Mouse (Mus musculus) hindbrain, embryonic 11.5 days (tissue): ENCODE results near the gene Kmt2a. TPM values are rescaled to one million over a fixed set of nuclear protein-coding genes. Genes with fewer than 3 reads are reported as not detected.
A peak's percentile ranks its signal among the peaks of the same experiment; 100 is the strongest.
"Not testable (repeated sequence)": the region's sequence is repeated elsewhere in the genome, so short reads cannot be mapped to it uniquely, and the experiment has no call there.

Experiments used
- ATAC-seq: fragments of 200-750 bp; cut with Nextera tagmentation; 2 replicates; pipeline ENCODE4 v1.8.0; 2017; ENCODE audit warnings: mild to moderate bottlenecking, moderate TSS enrichment, moderate library complexity; ENCODE audit not compliant: low FRiP score
- DNase-seq: peaks from one replicate; pipeline ENCODE4 v3.0.0-alpha.2; 2015; ENCODE audit warnings: low spot score
- H3K27ac ChIP-seq: fragments of 300-500 bp; sonication (generic); 2 replicates; pipeline ENCODE4 v1.5.1; 2014; ENCODE audit warnings: mild to moderate bottlenecking, low read depth, low read length
- H3K27me3 ChIP-seq: fragments of 300-500 bp; sonication (generic); 2 replicates; pipeline ENCODE4 v1.6.1; 2014; ENCODE audit warnings: mild to moderate bottlenecking, low read length, moderate library complexity, mixed read lengths; ENCODE audit not compliant: control insufficient read depth, insufficient read depth
- H3K36me3 ChIP-seq: fragments of 300-500 bp; sonication (generic); 2 replicates; pipeline ENCODE4 v1.6.1; 2014; ENCODE audit warnings: mild to moderate bottlenecking, low read length, moderate library complexity, mixed read lengths; ENCODE audit not compliant: control insufficient read depth, insufficient read depth
- H3K4me1 ChIP-seq: fragments of 300-500 bp; sonication (generic); replicated peaks from 2 replicates; pipeline ENCODE4 v1.6.1; 2014; ENCODE audit warnings: low read length, mixed read lengths; ENCODE audit not compliant: control insufficient read depth, insufficient read depth
- H3K4me2 ChIP-seq: fragments of 300-500 bp; sonication (generic); replicated peaks from 2 replicates; pipeline ENCODE4 v1.6.1; 2014; ENCODE audit warnings: mild to moderate bottlenecking, low read depth, low read length
- H3K4me3 ChIP-seq: fragments of 300-500 bp; sonication (generic); 2 replicates; pipeline ENCODE4 v1.5.1; 2014; ENCODE audit warnings: low read depth, low read length
- H3K9ac ChIP-seq: fragments of 300-500 bp; sonication (generic); 2 replicates; pipeline ENCODE4 v1.6.1; 2014; ENCODE audit warnings: low read depth, low read length
- H3K9me3 ChIP-seq: fragments of 300-500 bp; sonication (generic); 2 replicates; pipeline ENCODE4 v1.6.1; 2016; ENCODE audit warnings: low read length; ENCODE audit not compliant: control insufficient read depth
- WGBS: fragments of 180-500 bp; shearing (Covaris S2); extraction: QIAGEN DNeasy Blood & Tissue Kit; methylation state at CpG from one replicate; pipeline ENCODE4 v1.1.7; 2014; 5-methylcytosine and 5-hydroxymethylcytosine counted together
- polyA plus RNA-seq: library from polyadenylated mRNA; unstranded; fragments of >200 nt; fragmentation: Nextera tagmentation; extraction: Ambion mirVana; gene quantifications from 2 replicates; pipeline ENCODE4 v1.2.1, GENCODE M21; 2014

Kmt2a gene
- polyA plus RNA-seq, 1 experiment from 2014 or later: 26.2 TPM

GRCm38 (mm10) chr9:44799958-44800324 is 81.2 kb downstream of the Kmt2a start:
- no peak for DNase-seq
- no peak for ATAC-seq
- Histone ChIP-seq H3K27me3 (peaks cover 5% of the 10 kb centered on the region), H3K9ac (peak overlapping the region; percentile 61; the same call in 1 of the 2 replicates), H3K4me3 (peak overlapping the region; percentile 59; the same call in 1 of the 2 replicates), H3K36me3 (0 out of 2 replicates have a peak, but pooled peaks cover 4% of the 10 kb centered on the region), H3K4me1 (peaks cover 2% of the 10 kb centered on the region; the same call in 1 of the 2 replicates), H3K9me3 (no peaks in the 10 kb centered on the region), H3K4me2 (peak overlapping the region; percentile 93), H3K27ac (no peak overlapping the region)
- WGBS: 46% methylated on average over 9 of the region's 9 CpGs

DNA sequence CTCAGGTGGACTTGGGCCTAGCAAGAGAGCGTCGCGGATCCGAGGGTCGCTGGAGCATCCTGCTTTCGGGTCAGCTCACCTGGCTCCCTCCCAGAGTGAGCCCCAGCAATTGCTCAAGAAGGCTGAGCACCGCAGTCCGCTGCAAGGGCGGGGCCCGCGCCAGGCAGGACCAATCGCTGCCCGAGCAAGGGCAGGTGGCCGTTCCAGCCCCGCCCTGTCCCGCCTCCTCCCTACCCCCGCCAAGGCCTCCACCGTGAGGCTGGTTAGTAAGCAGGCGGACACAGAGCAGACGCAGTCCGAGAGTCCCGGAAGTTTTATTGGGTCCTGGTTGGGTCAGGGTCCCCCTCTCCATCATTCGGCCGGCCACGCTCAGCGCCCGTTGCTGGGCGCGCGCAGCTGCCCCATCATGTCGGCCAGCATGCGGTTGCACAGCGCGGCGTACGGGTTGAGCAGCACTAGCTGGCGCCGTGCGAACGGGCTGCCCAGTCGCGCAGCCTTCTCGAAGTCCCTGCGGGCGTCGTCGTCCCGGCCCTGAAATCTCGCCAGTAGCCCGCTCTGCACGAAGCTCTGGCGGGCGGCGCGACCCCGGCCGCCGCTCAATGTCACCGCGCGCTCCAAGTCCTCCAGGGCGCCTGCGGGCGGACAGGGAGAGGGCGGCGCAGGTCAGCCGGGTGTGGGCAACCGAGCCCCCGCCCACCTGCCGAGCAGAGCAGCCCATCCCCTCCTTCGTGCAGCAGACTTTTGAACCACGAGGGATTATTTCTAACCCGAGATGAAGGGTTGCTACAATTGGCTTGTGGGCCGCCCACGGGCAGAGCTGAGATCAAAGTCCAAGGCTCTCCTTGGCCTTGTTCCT is 81.8 kb downstream of the Kmt2a start, which contains the start of gene Tmem25:
TSS of gene Tmem25 (minus strand) at position 206 of the 856 bp plus-strand sequence.
- Histone ChIP-seq H3K4me3 (peak within 1 kb of the TSS; percentile 59), H3K4me2 (peak within 1 kb of the TSS; percentile 93), H3K9ac (peak within 1 kb of the TSS; percentile 61), H3K27ac (peak within 1 kb of the TSS; percentile 56; the same call in 1 of the 2 replicates), H3K4me1 (peaks cover 2% of the 10 kb centered on the region; the same call in 1 of the 2 replicates), H3K27me3 (peaks cover 5% of the 10 kb centered on the region), H3K36me3 (no peaks in the 10 kb centered on the region), H3K9me3 (no peaks in the 10 kb centered on the region)
- DNase-seq (peak; percentile 85), ATAC-seq (peak; percentile 94)
- under 1% methylated on average over 72 of the region's 75 CpGs for WGBS

DNA sequence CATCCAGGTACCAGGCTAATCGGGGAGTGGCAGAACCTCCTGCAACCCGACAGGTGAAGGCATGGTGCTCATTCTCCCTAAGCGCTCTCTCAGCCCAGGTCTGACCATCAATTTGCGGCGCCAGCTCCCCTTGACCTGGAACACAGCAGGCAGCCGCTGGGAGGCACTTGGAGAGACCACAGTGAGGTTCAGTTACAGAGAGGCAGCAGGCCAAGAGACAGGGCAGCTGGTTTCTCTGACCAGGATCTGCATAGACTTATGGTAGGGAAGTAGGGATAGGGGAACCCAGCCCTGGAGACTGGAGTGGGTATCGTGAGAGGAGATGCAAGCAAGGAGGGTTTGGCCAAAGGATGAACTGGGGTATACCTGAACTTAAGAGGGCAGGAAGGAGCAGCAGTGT is 82.8 kb downstream of the Kmt2a start:
- Histone ChIP-seq H3K9ac (no peak overlapping the region), H3K27me3 (peaks cover 5% of the 10 kb centered on the region), H3K27ac (no peak overlapping the region), H3K4me3 (peak overlapping the region; percentile 59), H3K9me3 (no peaks in the 10 kb centered on the region), H3K36me3 (no peaks in the 10 kb centered on the region), H3K4me2 (peak overlapping the region; percentile 93; the same call in 1 of the 2 replicates), H3K4me1 (peaks cover 2% of the 10 kb centered on the region; the same call in 1 of the 2 replicates)
- 38% methylated on average over 7 of the region's 7 CpGs for WGBS
- DNase-seq: no peak
- no peak for ATAC-seq

GRCm38 (mm10) chr9:44792842-44793241 is 88.3 kb downstream of the Kmt2a start:
- WGBS: 74% methylated on average over 9 of the region's 9 CpGs
- Histone ChIP-seq H3K27me3 (no peaks in the 10 kb centered on the region), H3K27ac (no peak overlapping the region), H3K9ac (no peak overlapping the region), H3K4me2 (no peak overlapping the region), H3K4me1 (no peaks in the 10 kb centered on the region), H3K9me3 (no peaks in the 10 kb centered on the region), H3K4me3 (no peak overlapping the region), H3K36me3 (no peaks in the 10 kb centered on the region; the same call in 1 of the 2 replicates)
- DNase-seq (no peak), ATAC-seq (no peak)

- Histone ChIP-seq H3K4me3 (peak overlapping the region; percentile 75), H3K27ac (peak overlapping the region; percentile 71), H3K9ac (peak overlapping the region; percentile 76), H3K27me3 (no peaks in the 10 kb centered on the region), H3K4me2 (peak overlapping the region; percentile 74), H3K36me3 (no peaks in the 10 kb centered on the region), H3K9me3 (no peaks in the 10 kb centered on the region), H3K4me1 (no peaks in the 10 kb centered on the region)
- under 1% methylated on average over 41 of the region's 41 CpGs for WGBS
- DNase-seq (peak; percentile 97), ATAC-seq (peak; percentile 98)
Measured at GRCm38 (mm10) chr9:44772750-44773651, 108.1 kb downstream of the Kmt2a start.

- no peaks in the 10 kb centered on the region for H3K9me3 ChIP-seq
- 30% methylated on average over 5 of the region's 5 CpGs for WGBS
- H3K4me1 ChIP-seq: no peaks in the 10 kb centered on the region
- no peak overlapping the region for H3K4me3 ChIP-seq
- no peak overlapping the region for H3K27ac ChIP-seq
- H3K36me3 ChIP-seq: no peaks in the 10 kb centered on the region
- no peak overlapping the region for H3K4me2 ChIP-seq
- no peak for DNase-seq
- no peak overlapping the region for H3K9ac ChIP-seq
- no peaks in the 10 kb centered on the region for H3K27me3 ChIP-seq
- ATAC-seq: no peak
Measured at GRCm38 (mm10) chr9:44772392-44772749, 108.7 kb downstream of the Kmt2a start.

DNA sequence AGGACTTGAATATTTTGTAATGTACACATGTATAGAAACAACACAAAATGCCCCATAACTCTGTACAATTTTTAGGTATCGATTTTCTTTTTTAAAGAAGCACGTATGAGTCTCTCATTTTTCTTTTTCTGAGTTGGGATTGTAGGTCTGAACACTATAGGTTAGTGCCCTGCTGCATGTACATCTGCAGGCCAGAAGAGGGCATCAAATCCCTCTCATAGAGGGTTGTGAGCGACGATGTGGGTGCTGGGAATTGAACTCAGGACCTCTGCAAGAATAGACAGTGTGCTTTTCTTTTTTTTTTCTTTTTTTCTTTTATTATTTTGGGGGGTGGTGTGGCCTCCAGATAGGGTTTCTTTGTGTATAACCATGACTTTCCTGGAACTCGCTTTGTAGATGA is 109.7 kb downstream of the Kmt2a start:
- ATAC-seq (no peak), DNase-seq (no peak)
- no peak overlapping the region for H3K27ac ChIP-seq
- H3K9ac ChIP-seq: no peak overlapping the region
- H3K36me3 ChIP-seq: no peaks in the 10 kb centered on the region
- H3K9me3 ChIP-seq: no peaks in the 10 kb centered on the region
- no peak overlapping the region for H3K4me3 ChIP-seq
- no peaks in the 10 kb centered on the region for H3K4me1 ChIP-seq
- no peaks in the 10 kb centered on the region for H3K27me3 ChIP-seq
- WGBS: 91% methylated on average over 5 of the region's 5 CpGs
- H3K4me2 ChIP-seq: no peak overlapping the region

GRCm38 (mm10) chr9:44768029-44768394 is 113.1 kb downstream of the Kmt2a start:
- H3K36me3 ChIP-seq, H3K9ac ChIP-seq, ATAC-seq, H3K9me3 ChIP-seq, H3K27me3 ChIP-seq, H3K27ac ChIP-seq, H3K4me2 ChIP-seq, H3K4me1 ChIP-seq: not testable (repeated sequence)
- 0 out of 2 replicates have a peak overlapping the region, but pooled peaks have one; percentile 6 for H3K4me3 ChIP-seq
- 51% methylated on average over 7 of the region's 9 CpGs for WGBS
- DNase-seq: peak; percentile 11
